Mouse (Mus musculus) adrenal gland, postnatal 25 days (tissue): ENCODE measurements at regions not wholly inside any gene's neighbourhood (a gene's known extent, or its start where the extent isn't known, plus 50 kb on each side); places are given as distances from the start of the nearest gene placed in this dataset.

Source experiments
- DNase-seq: peaks from one replicate; pipeline ENCODE4 v3.0.0; 2021; ENCODE audit warnings: mixed read lengths

DNA sequence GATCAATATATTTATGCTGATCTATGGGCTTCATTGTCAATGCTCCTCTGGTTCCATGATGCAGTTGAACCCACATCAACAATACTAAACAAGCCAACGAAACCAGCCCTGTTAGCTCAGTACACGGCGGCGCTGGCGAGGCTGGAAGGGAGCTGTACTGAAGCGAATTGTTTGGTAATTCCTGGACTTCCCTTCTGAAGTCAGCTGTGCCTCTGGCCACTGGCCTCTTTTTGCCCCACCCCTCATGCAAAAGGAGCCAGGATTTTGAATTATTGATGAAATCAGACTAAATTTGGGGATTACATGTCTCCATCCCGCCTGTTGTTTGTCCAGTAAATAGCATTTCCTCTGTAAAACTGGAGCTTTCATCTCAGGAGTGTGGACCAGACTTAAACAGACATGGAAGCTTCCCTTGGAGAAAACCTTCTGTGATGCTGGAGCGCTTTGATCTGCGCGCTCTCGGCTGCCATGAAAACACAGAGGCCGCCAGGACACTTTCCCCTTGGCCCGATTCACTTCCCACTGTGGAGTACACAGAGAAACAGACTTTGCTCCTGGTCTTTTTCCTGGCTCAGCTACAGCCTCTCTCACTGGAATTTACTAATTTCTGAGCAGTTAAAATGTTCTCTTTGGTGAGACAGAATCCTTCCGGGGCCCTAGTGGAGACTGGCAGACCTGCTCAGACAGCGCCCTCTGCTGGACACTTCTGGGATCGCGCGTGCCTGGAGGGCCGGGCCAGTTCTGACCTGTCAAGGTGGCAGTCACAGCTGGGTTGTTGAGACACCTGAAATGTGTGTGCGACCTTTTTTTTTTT, 412.9 kb upstream of the Gm6657 start:
- peak; percentile 92 for DNase-seq

DNA sequence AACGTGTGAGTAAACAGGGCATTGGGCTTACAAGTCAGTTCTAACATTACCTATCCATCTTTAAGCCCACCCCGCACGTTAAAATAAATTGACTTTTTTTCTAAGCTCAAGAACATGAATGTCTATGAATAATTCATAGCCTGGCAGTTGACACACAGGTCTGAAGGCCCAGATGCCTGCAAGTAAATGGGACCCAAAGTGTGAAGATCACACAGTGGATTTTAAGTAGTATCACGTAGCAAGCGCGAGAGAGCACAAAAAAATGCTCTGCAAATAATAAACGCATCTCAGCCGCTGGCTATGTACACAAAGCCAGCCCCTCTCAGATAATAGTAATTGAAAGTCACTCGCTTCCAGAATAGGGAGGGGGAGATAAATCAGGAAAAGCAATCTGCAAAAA, 410.1 kb upstream of the Gm6657 start:
- no peak for DNase-seq

GRCm38 (mm10) chr12:77785647-77786046, 408.4 kb upstream of the Gm6657 start:
- DNase-seq: no peak

GRCm38 (mm10) chr12:77786678-77787077, 407.4 kb upstream of the Gm6657 start:
- DNase-seq: no peak

DNA sequence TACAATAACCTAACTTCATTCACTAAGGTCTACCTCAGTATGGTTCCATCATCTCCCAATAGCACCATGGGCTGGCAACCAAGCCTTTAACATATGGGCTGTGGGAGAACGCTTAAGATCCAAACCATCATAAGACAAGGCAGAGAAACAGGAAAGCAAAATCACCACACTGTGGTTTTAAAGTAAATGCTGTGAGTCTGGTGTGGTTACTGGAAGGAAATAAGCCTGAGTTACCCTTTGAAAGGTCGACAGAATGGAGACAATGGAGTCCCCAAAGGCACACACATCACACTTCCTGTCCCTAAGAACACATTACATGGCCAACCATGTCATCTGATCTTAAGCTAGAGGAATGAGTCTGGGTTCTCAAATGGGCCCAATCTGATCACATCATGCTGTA, 405.8 kb upstream of the Gm6657 start:
- no peak for DNase-seq

GRCm38 (mm10) chr12:77789427-77789826, 404.6 kb upstream of the Gm6657 start:
- peak; percentile 9 for DNase-seq

- DNase-seq: no peak
These were observed 404.2 kb upstream of the Gm6657 start for GRCm38 (mm10) chr12:77789871-77790270.

DNA sequence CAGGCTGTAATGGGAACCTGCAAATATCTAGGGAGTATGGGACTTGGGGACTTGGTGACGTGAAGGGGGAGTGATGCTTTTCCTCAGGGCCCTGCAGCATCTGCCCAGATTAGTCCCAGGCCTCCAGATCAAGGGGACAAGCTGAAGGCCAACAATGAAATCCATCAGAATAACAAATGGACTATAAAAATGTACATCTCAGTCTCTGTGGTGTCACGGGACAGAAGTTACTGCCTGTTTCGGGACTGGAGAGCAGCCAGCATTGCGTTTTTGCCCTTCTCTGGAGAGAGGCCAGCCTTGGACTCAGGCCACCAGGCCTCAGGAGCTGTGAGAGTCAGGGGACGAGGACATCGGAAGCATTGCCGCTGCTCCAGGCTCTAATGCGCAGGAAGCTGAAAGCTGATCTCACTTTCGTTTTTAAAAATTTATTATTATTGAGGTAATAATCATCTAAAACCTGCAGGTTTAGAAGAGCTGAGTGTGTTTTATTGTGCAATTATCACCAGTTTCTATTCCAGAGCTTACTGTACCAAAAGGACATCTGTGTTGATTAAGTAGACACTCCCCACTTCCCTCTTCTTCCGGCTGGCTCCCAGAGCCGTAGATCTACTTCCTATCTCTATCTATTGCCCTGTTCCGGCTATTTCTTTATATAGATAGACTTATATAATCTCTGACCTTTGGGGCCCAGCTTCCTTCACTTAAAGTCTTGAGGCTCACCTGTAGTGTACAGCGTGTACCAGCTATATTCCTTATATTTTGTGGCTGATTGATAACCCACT, 403.0 kb upstream of the Gm6657 start:
- peak; percentile 90 for DNase-seq

GRCm38 (mm10) chr12:77798516-77798915, 395.5 kb upstream of the Gm6657 start:
- DNase-seq: no peak

GRCm38 (mm10) chr12:77799134-77799770, 394.8 kb upstream of the Gm6657 start:
- no peak for DNase-seq

GRCm38 (mm10) chr12:77807674-77808073, 386.4 kb upstream of the Gm6657 start:
- no peak for DNase-seq

GRCm38 (mm10) chr12:77811276-77811675, 382.8 kb upstream of the Gm6657 start:
- peak; percentile 44 for DNase-seq

GRCm38 (mm10) chr12:77819456-77819855, 374.6 kb upstream of the Gm6657 start:
- DNase-seq: no peak

DNA sequence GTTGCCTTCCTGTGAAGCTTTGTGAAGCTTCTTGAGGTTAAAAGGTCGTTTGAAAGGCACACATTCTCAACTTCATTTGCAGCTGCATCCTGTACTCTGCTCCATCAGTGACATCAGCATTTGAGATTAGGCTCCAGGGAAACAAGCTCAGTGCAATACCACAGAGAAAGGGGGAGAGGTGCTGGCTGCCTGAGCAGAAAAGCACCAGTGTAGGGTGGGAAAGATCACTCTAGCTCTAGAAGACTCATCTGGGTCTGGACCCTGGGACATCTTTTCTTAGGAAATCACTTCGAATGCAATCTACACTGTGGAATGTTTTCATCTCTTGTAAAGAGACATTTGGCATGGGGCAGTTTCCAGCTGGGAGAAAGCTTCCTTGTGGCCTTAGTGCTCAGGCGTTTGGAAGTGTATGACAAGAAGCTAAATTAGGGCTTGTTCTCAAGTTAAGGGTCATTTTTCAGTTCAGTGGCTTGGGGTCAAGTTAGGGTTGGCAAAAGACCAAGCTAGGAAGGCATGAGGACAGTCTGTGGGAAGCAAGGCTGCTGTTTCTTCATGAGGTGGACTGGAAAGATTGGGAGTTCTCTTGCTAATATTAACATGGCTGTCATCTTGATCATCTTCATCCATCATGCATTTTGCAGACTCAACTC, 370.5 kb upstream of the Gm6657 start:
- DNase-seq: no peak

- DNase-seq: no peak
These were observed 360.5 kb upstream of the Gm6657 start for GRCm38 (mm10) chr12:77833411-77834169.

DNA sequence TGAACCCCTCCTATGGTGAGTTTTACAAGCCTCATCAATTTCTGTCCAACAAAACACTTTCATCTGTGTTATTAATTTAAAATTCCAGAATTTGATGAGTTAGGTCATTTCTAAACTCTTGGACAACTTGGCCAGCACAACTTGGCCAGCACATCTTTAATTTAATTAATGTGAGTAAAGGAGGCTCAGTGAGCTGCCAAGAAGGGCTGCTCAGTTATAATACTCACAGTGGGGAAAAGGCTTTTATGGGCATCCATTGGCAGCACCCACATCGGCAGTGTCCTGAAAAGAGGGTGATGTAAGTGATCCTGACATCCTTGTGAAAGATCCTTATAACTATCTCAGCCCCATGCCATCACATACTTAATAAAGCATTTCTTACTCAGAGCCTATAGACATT, 359.2 kb upstream of the Gm6657 start:
- no peak for DNase-seq

DNA sequence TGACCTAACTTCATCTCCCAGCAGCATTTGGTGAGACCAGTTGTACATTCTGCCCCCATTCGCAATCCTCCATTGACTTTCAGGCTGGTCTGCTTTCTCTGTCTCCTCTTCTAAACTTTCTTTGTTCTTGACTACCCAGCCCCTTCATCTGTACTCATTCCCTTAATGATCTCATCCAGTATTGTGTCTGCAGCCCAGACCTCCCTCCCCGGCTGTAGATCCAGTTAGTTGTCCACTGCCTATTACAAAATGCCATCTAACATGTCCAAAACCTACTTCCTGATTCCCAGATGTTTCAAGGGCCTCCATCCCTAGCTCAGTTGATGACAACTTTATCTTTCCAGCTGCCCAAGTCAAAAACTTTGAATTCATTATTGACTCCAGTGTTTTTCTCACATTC, 357.8 kb upstream of the Gm6657 start:
- no peak for DNase-seq

DNA sequence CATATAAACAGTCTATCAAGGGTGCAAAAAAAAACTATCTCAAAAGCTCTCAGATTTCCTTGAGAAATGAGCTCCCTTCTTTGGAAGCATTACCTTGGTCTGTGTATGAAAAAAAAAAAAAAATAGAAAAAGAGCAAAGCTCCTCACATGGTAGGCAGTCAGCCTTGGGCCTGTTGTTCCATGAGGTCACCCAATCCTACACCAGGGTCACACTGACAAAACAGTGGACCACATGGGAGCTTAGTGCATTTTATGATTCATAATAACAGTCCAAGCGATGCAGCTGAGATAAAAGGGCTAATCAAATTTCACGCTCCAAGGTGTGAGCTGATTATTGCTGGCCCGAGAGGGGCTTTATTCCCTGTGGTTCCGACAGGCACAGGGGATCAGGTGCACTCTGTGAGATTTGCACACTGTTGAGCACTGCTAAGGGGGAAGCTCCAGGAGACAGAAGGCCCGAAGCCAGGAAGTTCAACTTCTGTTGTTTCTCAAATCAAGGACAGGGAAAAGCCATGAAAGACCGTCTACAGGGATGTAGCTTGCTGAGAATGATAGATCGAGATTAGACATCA, 352.1 kb upstream of the Gm6657 start:
- DNase-seq: no peak

DNA sequence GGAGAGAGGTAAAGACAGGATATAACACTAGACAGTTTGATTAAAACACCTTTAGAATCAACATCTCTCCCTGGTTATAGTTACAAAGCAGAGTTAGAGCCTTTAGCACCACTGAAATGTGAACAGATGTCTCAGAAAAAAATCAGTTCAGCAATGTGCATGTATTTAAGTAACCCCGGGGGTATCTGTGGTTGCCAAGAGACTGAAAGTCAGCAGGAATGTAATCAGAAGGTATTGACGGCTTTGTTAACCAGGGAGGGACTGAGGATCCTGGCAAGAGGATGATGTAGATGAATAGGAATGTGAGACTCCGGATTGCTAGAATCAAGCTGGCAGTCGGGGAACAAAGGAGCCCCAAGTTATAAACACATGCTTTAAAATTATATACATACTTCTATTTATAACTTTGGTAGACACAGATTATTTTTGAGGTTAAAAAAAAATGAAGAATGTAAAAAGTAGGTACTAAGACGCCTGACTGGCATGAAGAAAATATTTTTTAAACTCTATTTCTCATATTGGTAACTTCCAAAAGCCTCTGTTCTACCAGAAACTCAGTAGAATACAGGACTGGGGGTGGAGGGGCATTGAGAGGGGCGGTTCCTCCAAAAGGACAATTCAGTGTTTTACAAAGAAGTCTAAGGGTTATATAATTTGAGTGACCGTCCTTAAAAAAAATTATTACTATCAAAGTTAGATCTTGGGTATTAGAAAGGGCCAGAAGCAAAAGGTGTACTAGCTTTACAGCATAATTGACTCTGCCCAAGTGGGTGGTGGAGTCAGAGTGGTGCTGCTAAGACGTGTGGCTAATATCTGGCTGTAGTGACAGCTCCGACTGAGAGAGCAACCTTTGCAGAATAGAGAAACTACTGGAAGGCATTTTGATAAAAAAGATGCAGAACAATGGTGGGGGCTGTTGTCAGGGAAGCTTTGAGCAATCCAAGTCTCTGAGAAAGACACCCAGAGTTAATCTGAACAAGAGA, 341.2 kb upstream of the Gm6657 start:
- no peak for DNase-seq
